Mouse (Mus musculus): ENCODE data around the gene 4933407L21Rik. TPM values are rescaled to one million over a fixed set of nuclear protein-coding genes. Genes with fewer than 3 reads are reported as not detected.
"Not testable (repeated sequence)": the region's sequence is repeated elsewhere in the genome, so short reads cannot be mapped to it uniquely, and the experiment has no call there.

The 4933407L21Rik gene
- polyA plus RNA-seq, 1 experiment from 2014 or later = 0.22 TPM

GRCm38 (mm10) chr1:85972341-85972740 is 44.1 kb downstream of the 4933407L21Rik start:
- H3K36me3 ChIP-seq (replicated peaks) = no peaks in the 10 kb centered on the region
- H3K4me3 ChIP-seq = no peak overlapping the region
- H3K9me3 ChIP-seq = no peaks in the 10 kb centered on the region
- 68% methylated on average over 3 of the region's 3 CpGs for WGBS
- H3K27me3 ChIP-seq (replicated peaks; ENCODE audit: low read depth, poor library complexity, severe bottlenecking) = no peaks in the 10 kb centered on the region
- DNase-seq (ENCODE audit: low spot score) = no peak
- no peak overlapping the region for H3K27ac ChIP-seq (replicated peaks)
- no peaks in the 10 kb centered on the region for H3K4me1 ChIP-seq

GRCm38 (mm10) chr1:85973468-85973877 is 45.2 kb downstream of the 4933407L21Rik start:
- H3K27me3 ChIP-seq (replicated peaks; ENCODE audit: low read depth, poor library complexity, severe bottlenecking) = no peaks in the 10 kb centered on the region
- no peak for DNase-seq (ENCODE audit: low spot score)
- H3K9me3 ChIP-seq = no peaks in the 10 kb centered on the region
- WGBS = 86% methylated on average over 2 of the region's 2 CpGs
- no peaks in the 10 kb centered on the region for H3K4me1 ChIP-seq
- H3K36me3 ChIP-seq (replicated peaks) = no peaks in the 10 kb centered on the region
- H3K4me3 ChIP-seq = no peak overlapping the region
- no peak overlapping the region for H3K27ac ChIP-seq (replicated peaks)

- WGBS = 77% methylated on average over 3 of the region's 3 CpGs
These were observed 49.4 kb downstream of the 4933407L21Rik start for GRCm38 (mm10) chr1:85977709-85978108.

GRCm38 (mm10) chr1:85981738-85982357 is 53.6 kb downstream of the 4933407L21Rik start:
- H3K27ac ChIP-seq (replicated peaks) = no peak overlapping the region
- DNase-seq (ENCODE audit: low spot score) = no peak
- H3K9me3 ChIP-seq = no peaks in the 10 kb centered on the region
- H3K4me1 ChIP-seq = no peaks in the 10 kb centered on the region
- 71% methylated on average over 7 of the region's 7 CpGs for WGBS
- no peaks in the 10 kb centered on the region for H3K36me3 ChIP-seq (replicated peaks)
- H3K4me3 ChIP-seq = no peak overlapping the region
- H3K27me3 ChIP-seq (replicated peaks; ENCODE audit: low read depth, poor library complexity, severe bottlenecking) = no peaks in the 10 kb centered on the region

More at GRCm38 (mm10) chr1:85977709-85978108, 49.4 kb downstream of the 4933407L21Rik start:
- no peak overlapping the region for H3K4me3 ChIP-seq
- H3K4me1 ChIP-seq = no peaks in the 10 kb centered on the region
- no peak for DNase-seq (ENCODE audit: low spot score)
- H3K27ac ChIP-seq (replicated peaks) = no peak overlapping the region
- H3K27me3 ChIP-seq (replicated peaks; ENCODE audit: low read depth, poor library complexity, severe bottlenecking) = no peaks in the 10 kb centered on the region
- no peaks in the 10 kb centered on the region for H3K9me3 ChIP-seq
- H3K36me3 ChIP-seq (replicated peaks) = no peaks in the 10 kb centered on the region

- Histone ChIP-seq H3K36me3 (replicated peaks) (no peaks in the 10 kb centered on the region), H3K4me3 (no peak overlapping the region), H3K4me1 (peaks cover 5% of the 10 kb centered on the region), H3K27ac (replicated peaks) (no peak overlapping the region), H3K9me3 (no peaks in the 10 kb centered on the region), H3K27me3 (replicated peaks; ENCODE audit: low read depth, poor library complexity, severe bottlenecking) (no peaks in the 10 kb centered on the region)
- WGBS = 80% methylated on average over 3 of the region's 3 CpGs
- DNase-seq (ENCODE audit: low spot score) = no peak
These were observed 57.5 kb downstream of the 4933407L21Rik start for GRCm38 (mm10) chr1:85985784-85986183.

- Histone ChIP-seq H3K4me3 (no peak overlapping the region), H3K4me1 (peaks cover 5% of the 10 kb centered on the region), H3K36me3 (replicated peaks) (no peaks in the 10 kb centered on the region), H3K27ac (replicated peaks) (no peak overlapping the region), H3K27me3 (replicated peaks; ENCODE audit: low read depth, poor library complexity, severe bottlenecking) (no peaks in the 10 kb centered on the region), H3K9me3 (no peaks in the 10 kb centered on the region)
- no peak for DNase-seq (ENCODE audit: low spot score)
- 80% methylated on average over 4 of the region's 4 CpGs for WGBS
These were observed 60.1 kb downstream of the 4933407L21Rik start for GRCm38 (mm10) chr1:85988351-85988750.

- not testable (repeated sequence) for H3K9me3 ChIP-seq; H3K27ac ChIP-seq (replicated peaks); DNase-seq (ENCODE audit: low spot score); H3K27me3 ChIP-seq (replicated peaks; ENCODE audit: low read depth, poor library complexity, severe bottlenecking); H3K36me3 ChIP-seq (replicated peaks); H3K4me1 ChIP-seq; H3K4me3 ChIP-seq
- 84% methylated on average over 4 of the region's 4 CpGs for WGBS
These were observed 60.6 kb downstream of the 4933407L21Rik start for GRCm38 (mm10) chr1:85988882-85989281.

Other genes with a start within 250 kb of the 4933407L21Rik start
- 0.59 and 0.92 TPM in 2 replicates for gene A630001G21Rik, start 149.8 kb upstream of the 4933407L21Rik start, polyA plus RNA-seq (2016; fragmentation: Nextera tagmentation; extraction: Ambion mirVana)
- gene Cab39, start 135.0 kb upstream of the 4933407L21Rik start, polyA plus RNA-seq (2016; fragmentation: Nextera tagmentation; extraction: Ambion mirVana) = 33.6 and 34.2 TPM in 2 replicates
- 168 and 177 TPM in 2 replicates for gene Itm2c, start 34.2 kb upstream of the 4933407L21Rik start, polyA plus RNA-seq (2016; fragmentation: Nextera tagmentation; extraction: Ambion mirVana)
- not detected in 2 replicates for gene Gpr55, start 32.5 kb downstream of the 4933407L21Rik start, polyA plus RNA-seq (2016; fragmentation: Nextera tagmentation; extraction: Ambion mirVana)
- gene Spata3, start 88.3 kb downstream of the 4933407L21Rik start, polyA plus RNA-seq (2016; fragmentation: Nextera tagmentation; extraction: Ambion mirVana) = not detected in 2 replicates
- gene 2810459M11Rik, start 117.4 kb downstream of the 4933407L21Rik start, polyA plus RNA-seq (2016; fragmentation: Nextera tagmentation; extraction: Ambion mirVana) = 0.21 and 0.33 TPM in 2 replicates
- 228 and 231 TPM in 2 replicates for gene Psmd1, start 135.9 kb downstream of the 4933407L21Rik start, polyA plus RNA-seq (2016; fragmentation: Nextera tagmentation; extraction: Ambion mirVana)
- 0.18 and 0.71 TPM in 2 replicates for gene Htr2b, start 183.5 kb downstream of the 4933407L21Rik start, polyA plus RNA-seq (2016; fragmentation: Nextera tagmentation; extraction: Ambion mirVana)
- gene Gm21972, start 205.2 kb downstream of the 4933407L21Rik start, polyA plus RNA-seq (2016; fragmentation: Nextera tagmentation; extraction: Ambion mirVana) = 0.44 TPM in 1 of 2 replicates, not detected in the other
- gene Armc9, start 226.3 kb downstream of the 4933407L21Rik start, polyA plus RNA-seq (2016; fragmentation: Nextera tagmentation; extraction: Ambion mirVana) = 35.8 and 37.6 TPM in 2 replicates

All from embryonic facial prominence, embryonic 10.5 days (tissue).